In genomic region chr17:47502707-47503045, GRCm38 (mm10) we compare ENCODE assay signal across 8 mouse cellular contexts. TPM values are rescaled to one million over a fixed set of nuclear protein-coding genes. Genes with fewer than 3 reads are reported as not detected.
DNase-seq lines count a peak whose midpoint lies in the region; ATAC-seq and TF ChIP-seq lines count a peak whose summit lies in the region.
"Not testable (repeated sequence)": the region's sequence is repeated elsewhere in the genome, so short reads cannot be mapped to it uniquely, and the experiment has no call there.

No protein-coding gene starts in this region.

- in situ Hi-C loops in CH12.LX (cut with MboI; ENCODE audit: low pct_ligation_motif_present, low pct_unique_long_range_greater_than_20kb, low sequenced_read_pairs), result not testable (repeated sequence)

- TF ChIP-seq POLR2A in CH12.LX (IDR thresholded peaks at IDR 0.05; ENCODE audit: low read depth, low read length), result not testable (repeated sequence)

- not testable (repeated sequence) for H3K4me3 ChIP-seq in CH12.LX (replicated peaks in 1 of 3; ENCODE audit: low read depth in 2 of 3, low read length in 2 of 3, poor library complexity in 1 of 3); heart, embryonic 10.5 days; kidney, postnatal 0 days (replicated peaks; ENCODE audit: low read depth, low read length); stomach, embryonic 14.5 days (ENCODE audit: low read depth, low read length)
- peak overlapping the region; percentile 76 for H3K4me3 ChIP-seq in embryonic facial prominence, embryonic 10.5 days
- H3K4me3 ChIP-seq in hindbrain, embryonic 13.5 days, result peak overlapping the region; percentile 64; the same call in 1 of the 2 replicates
- peak overlapping the region; percentile 75; the same call in 1 of the 2 replicates for H3K4me3 ChIP-seq in liver, embryonic 12.5 days
- H3K4me3 ChIP-seq in midbrain, embryonic 10.5 days, result peak overlapping the region; percentile 77

- peaks cover 0 to 45% of the 10 kb centered on the region in 2 experiments; a peak in 3 of 4 replicates for H3K4me1 ChIP-seq in CH12.LX (ENCODE audit: control insufficient read depth in 1 of 2, insufficient read depth in 2 of 2)
- peaks cover 32% of the 10 kb centered on the region for H3K4me1 ChIP-seq in embryonic facial prominence, embryonic 10.5 days
- H3K4me1 ChIP-seq in heart, embryonic 10.5 days, result peaks cover 35% of the 10 kb centered on the region
- peaks cover 26% of the 10 kb centered on the region for H3K4me1 ChIP-seq in hindbrain, embryonic 13.5 days (replicated peaks)
- H3K4me1 ChIP-seq in kidney, postnatal 0 days (replicated peaks; ENCODE audit: insufficient read depth, low read length), result peaks cover 26% of the 10 kb centered on the region
- peaks cover 62% of the 10 kb centered on the region for H3K4me1 ChIP-seq in liver, embryonic 12.5 days
- H3K4me1 ChIP-seq in midbrain, embryonic 10.5 days, result peaks cover 43% of the 10 kb centered on the region
- H3K4me1 ChIP-seq in stomach, embryonic 14.5 days (ENCODE audit: control insufficient read depth, insufficient read depth, low read length), result peaks cover 27% of the 10 kb centered on the region

- peaks cover 19 to 32% of the 10 kb centered on the region in 2 experiments for H3K36me3 ChIP-seq in CH12.LX (replicated peaks in 1 of 2; ENCODE audit: control insufficient read depth in 1 of 2, insufficient read depth in 1 of 2, low read length in 1 of 2)
- H3K36me3 ChIP-seq in embryonic facial prominence, embryonic 10.5 days (replicated peaks), result peaks cover 27% of the 10 kb centered on the region
- peaks cover 22% of the 10 kb centered on the region for H3K36me3 ChIP-seq in heart, embryonic 10.5 days
- H3K36me3 ChIP-seq in hindbrain, embryonic 13.5 days, result peaks cover 20% of the 10 kb centered on the region
- peaks cover 11% of the 10 kb centered on the region for H3K36me3 ChIP-seq in kidney, postnatal 0 days (ENCODE audit: insufficient read depth, low read length)
- H3K36me3 ChIP-seq in liver, embryonic 12.5 days, result peaks cover 30% of the 10 kb centered on the region
- peaks cover 30% of the 10 kb centered on the region for H3K36me3 ChIP-seq in midbrain, embryonic 10.5 days
- peaks cover 20% of the 10 kb centered on the region for H3K36me3 ChIP-seq in stomach, embryonic 14.5 days (ENCODE audit: control insufficient read depth, insufficient read depth, low read length)

- H3K79me2 ChIP-seq in CH12.LX (replicated peaks; ENCODE audit: control insufficient read depth, extremely low read depth, insufficient read depth, poor library complexity, severe bottlenecking), result not testable (repeated sequence)

- WGBS in embryonic facial prominence, embryonic 10.5 days, result 84% methylated on average over 6 of the region's 6 CpGs
- 78% methylated on average over 6 of the region's 6 CpGs for WGBS in heart, embryonic 10.5 days
- 83% methylated on average over 6 of the region's 6 CpGs for WGBS in hindbrain, embryonic 13.5 days
- 78% methylated on average over 6 of the region's 6 CpGs for WGBS in kidney, postnatal 0 days
- WGBS in liver, embryonic 12.5 days (ENCODE audit: insufficient replicate concordance), result 62% methylated on average over 6 of the region's 6 CpGs
- WGBS in midbrain, embryonic 10.5 days, result 78% methylated on average over 6 of the region's 6 CpGs
- WGBS in stomach, embryonic 14.5 days, result 77% methylated on average over 6 of the region's 6 CpGs

- H3K27ac ChIP-seq in CH12.LX (ENCODE audit: insufficient read depth, low read depth); midbrain, embryonic 10.5 days (replicated peaks): not testable (repeated sequence)
- H3K27ac ChIP-seq in embryonic facial prominence, embryonic 10.5 days (replicated peaks), result peak overlapping the region; percentile 96
- H3K27ac ChIP-seq in heart, embryonic 10.5 days, result peak overlapping the region; percentile 97
- H3K27ac ChIP-seq in hindbrain, embryonic 13.5 days, result peak overlapping the region; percentile 13; the same call in 1 of the 2 replicates
- 0 out of 2 replicates have a peak overlapping the region, but pooled peaks have one; percentile 11 for H3K27ac ChIP-seq in kidney, postnatal 0 days
- H3K27ac ChIP-seq in liver, embryonic 12.5 days, result peak overlapping the region; percentile 88
- peak overlapping the region; percentile 13; the same call in 1 of the 2 replicates for H3K27ac ChIP-seq in stomach, embryonic 14.5 days (ENCODE audit: low read length)

- H3K4me2 ChIP-seq in CH12.LX (ENCODE audit: insufficient read depth, low read depth, poor library complexity, severe bottlenecking), result 0 out of 2 replicates have a peak overlapping the region, but pooled peaks have one; percentile 12
- H3K4me2 ChIP-seq in hindbrain, embryonic 13.5 days, result peak overlapping the region; percentile 47; the same call in 1 of the 2 replicates
- peak overlapping the region; percentile 84; the same call in 1 of the 2 replicates for H3K4me2 ChIP-seq in kidney, postnatal 0 days (ENCODE audit: low read length)
- peak overlapping the region; percentile 84 for H3K4me2 ChIP-seq in liver, embryonic 12.5 days
- not testable (repeated sequence) for H3K4me2 ChIP-seq in stomach, embryonic 14.5 days (replicated peaks; ENCODE audit: low read depth, low read length)

- TF ChIP-seq EP300 in CH12.LX (IDR thresholded peaks at IDR 0.05; ENCODE audit: low read length), result not testable (repeated sequence)

- not testable (repeated sequence) for H3K9ac ChIP-seq in CH12.LX (ENCODE audit: insufficient read depth, low read depth); hindbrain, embryonic 13.5 days; kidney, postnatal 0 days (ENCODE audit: low read depth, low read length); stomach, embryonic 14.5 days (replicated peaks; ENCODE audit: low read depth, low read length)
- H3K9ac ChIP-seq in liver, embryonic 12.5 days, result 0 out of 2 replicates have a peak overlapping the region, but pooled peaks have one; percentile 81

- not testable (repeated sequence) for ATAC-seq in hindbrain, embryonic 13.5 days (ENCODE audit: low FRiP score); kidney, postnatal 0 days (replicated peaks; ENCODE audit: low FRiP score, low read depth); liver, embryonic 12.5 days; stomach, embryonic 14.5 days (ENCODE audit: insufficient number of reproducible peaks, insufficient read depth, low FRiP score, low read depth)

- H3K9me3 ChIP-seq in CH12.LX (replicated peaks; ENCODE audit: low read length); embryonic facial prominence, embryonic 10.5 days; heart, embryonic 10.5 days; hindbrain, embryonic 13.5 days; kidney, postnatal 0 days (replicated peaks; ENCODE audit: low read length); liver, embryonic 12.5 days (replicated peaks); midbrain, embryonic 10.5 days (replicated peaks); stomach, embryonic 14.5 days (ENCODE audit: control insufficient read depth, low read depth, low read length): not testable (repeated sequence)

- not testable (repeated sequence) for DNase-seq in CH12.LX (ENCODE audit: extremely low read depth); embryonic facial prominence, embryonic 10.5 days (ENCODE audit: low spot score); heart, embryonic 10.5 days (ENCODE audit: low spot score); kidney, postnatal 0 days (ENCODE audit: low spot score); midbrain, embryonic 10.5 days (ENCODE audit: low spot score)

- H3K27me3 ChIP-seq in CH12.LX (replicated peaks); embryonic facial prominence, embryonic 10.5 days (replicated peaks; ENCODE audit: low read depth, poor library complexity, severe bottlenecking); heart, embryonic 10.5 days (ENCODE audit: insufficient read depth, poor library complexity, severe bottlenecking); hindbrain, embryonic 13.5 days; kidney, postnatal 0 days (ENCODE audit: insufficient read depth, low read length); liver, embryonic 12.5 days (replicated peaks); midbrain, embryonic 10.5 days (ENCODE audit: low read depth, poor library complexity, severe bottlenecking); stomach, embryonic 14.5 days (ENCODE audit: control insufficient read depth, insufficient read depth, low read length): not testable (repeated sequence)

- dilution Hi-C loops in CH12.LX (cut with MboI; ENCODE audit: extremely low pct_ligation_motif_present, extremely low pct_unique_long_range_greater_than_20kb, low sequenced_read_pairs), result not testable (repeated sequence)

- TF ChIP-seq CTCF in CH12.LX (conservative IDR thresholded peaks at IDR 0.05 in 1 of 2, IDR thresholded peaks at IDR 0.05 in 1 of 2; ENCODE audit: low read depth in 2 of 2, low read length in 2 of 2); kidney, postnatal 0 days (IDR thresholded peaks at IDR 0.05; ENCODE audit: low read depth): not testable (repeated sequence)

- not testable (repeated sequence) for TF ChIP-seq RAD21 in CH12.LX (IDR thresholded peaks at IDR 0.05; ENCODE audit: low read depth, low read length)

RNA-seq across cellular contexts. Expression of gene Taf8, which starts 0.6 kb away (rescaled TPM):
- total RNA-seq in CH12.LX (2012; rRNA removed), result 15.4 and 16.9 TPM in 2 replicates
- 13.8 and 18.0 TPM in 2 replicates for total RNA-seq in CH12.LX (2014; rRNA removed)
- 16.5 and 17.0 TPM in 2 replicates for polyA plus RNA-seq in CH12.LX (2012; ENCODE audit: insufficient read length, low read depth)
- 32.0 and 35.3 TPM in 2 replicates for polyA plus RNA-seq in embryonic facial prominence, embryonic 10.5 days (2016; fragmentation: Nextera tagmentation; extraction: Ambion mirVana)
- 23.0 and 28.5 TPM in 2 replicates for polyA plus RNA-seq in heart, embryonic 10.5 days (2016; fragmentation: Nextera tagmentation; extraction: Ambion mirVana)
- polyA plus RNA-seq in hindbrain, embryonic 13.5 days (2015; fragmentation: Nextera tagmentation; extraction: Ambion mirVana), result 23.4 and 23.5 TPM in 2 replicates
- polyA plus RNA-seq in kidney, postnatal 0 days (2015; fragmentation: Nextera tagmentation; extraction: Ambion mirVana), result 21.4 and 24.9 TPM in 2 replicates
- polyA plus RNA-seq in liver, embryonic 12.5 days (2016; fragmentation: Nextera tagmentation; extraction: Ambion mirVana), result 17.6 and 18.0 TPM in 2 replicates
- 31.4 and 33.8 TPM in 2 replicates for polyA plus RNA-seq in midbrain, embryonic 10.5 days (2016; fragmentation: Nextera tagmentation; extraction: Ambion mirVana)
- 24.5 and 27.3 TPM in 2 replicates for polyA plus RNA-seq in stomach, embryonic 14.5 days (2014; fragmentation: Nextera tagmentation; extraction: Ambion mirVana)

RNA-seq across cellular contexts. Expression of gene Ccnd3, which starts 2.2 kb away (rescaled TPM):
- total RNA-seq in CH12.LX (2012; rRNA removed) (48.2 and 48.7 TPM in 2 replicates), CH12.LX (2014; rRNA removed) (30.1 and 30.6 TPM in 2 replicates)
- 102 and 121 TPM in 2 replicates for polyA plus RNA-seq in CH12.LX (2012; ENCODE audit: insufficient read length, low read depth)
- 325 and 335 TPM in 2 replicates for polyA plus RNA-seq in embryonic facial prominence, embryonic 10.5 days (2016; fragmentation: Nextera tagmentation; extraction: Ambion mirVana)
- 552 and 644 TPM in 2 replicates for polyA plus RNA-seq in heart, embryonic 10.5 days (2016; fragmentation: Nextera tagmentation; extraction: Ambion mirVana)
- 74.3 and 75.2 TPM in 2 replicates for polyA plus RNA-seq in hindbrain, embryonic 13.5 days (2015; fragmentation: Nextera tagmentation; extraction: Ambion mirVana)
- polyA plus RNA-seq in kidney, postnatal 0 days (2015; fragmentation: Nextera tagmentation; extraction: Ambion mirVana), result 199 and 202 TPM in 2 replicates
- 546 and 555 TPM in 2 replicates for polyA plus RNA-seq in liver, embryonic 12.5 days (2016; fragmentation: Nextera tagmentation; extraction: Ambion mirVana)
- polyA plus RNA-seq in midbrain, embryonic 10.5 days (2016; fragmentation: Nextera tagmentation; extraction: Ambion mirVana), result 270 and 341 TPM in 2 replicates
- polyA plus RNA-seq in stomach, embryonic 14.5 days (2014; fragmentation: Nextera tagmentation; extraction: Ambion mirVana), result 425 and 428 TPM in 2 replicates
